Mouse (Mus musculus) MEL (cell line): Measurements from ENCODE around the gene Bcat1. TPM values are rescaled to one million over a fixed set of nuclear protein-coding genes. Genes with fewer than 3 reads are reported as not detected.

ENCODE experiments used
- DNase-seq: peaks from one replicate; pipeline ENCODE4 v3.0.0; 2011; ENCODE audit warnings: low read depth, low spot score
- H3K27ac ChIP-seq: 2 replicates; pipeline ENCODE4 v1.5.1; 2012; ENCODE audit warnings: low read depth, mild to moderate bottlenecking, control low read depth, low read length, moderate library complexity; ENCODE audit not compliant: control insufficient read depth
- H3K27me3 ChIP-seq, 2 experiments: fragments of 150-350 bp in 1 of 2; sonication (generic) in 1 of 2; 2 replicates each; pipeline ENCODE4 v1.6.1; 2012; ENCODE audit warnings: low read length in 2 of 2, mild to moderate bottlenecking in 2 of 2, improper control_type of control experiment in 1 of 2, moderate library complexity in 1 of 2; ENCODE audit not compliant: insufficient read depth in 2 of 2, control insufficient read depth in 1 of 2
- H3K36me3 ChIP-seq, 2 experiments: 2 replicates each; pipeline ENCODE4 v1.6.1; 2012 to 2014; ENCODE audit warnings: low read length in 2 of 2, improper control_type of control experiment in 1 of 2, inconsistent platforms in 1 of 2, mild to moderate bottlenecking in 1 of 2; ENCODE audit not compliant: insufficient read depth in 2 of 2, control insufficient read depth in 1 of 2
- H3K4me1 ChIP-seq, 2 experiments: fragments of 150-350 bp in 1 of 2; sonication (generic) in 1 of 2; 2 replicates each; pipeline ENCODE4 v1.6.1; 2012; ENCODE audit warnings: low read length in 2 of 2, improper control_type of control experiment in 1 of 2, mild to moderate bottlenecking in 1 of 2; ENCODE audit not compliant: insufficient read depth in 2 of 2, control insufficient read depth in 1 of 2
- H3K4me3 ChIP-seq, 2 experiments: fragments of 150-350 bp in 1 of 2; sonication (generic) in 1 of 2; 2 replicates each; pipeline ENCODE4 v1.5.1; 2012; ENCODE audit warnings: low read depth in 2 of 2, low read length in 2 of 2, mild to moderate bottlenecking in 2 of 2, moderate library complexity in 2 of 2, control low read depth in 1 of 2, improper control_type of control experiment in 1 of 2; ENCODE audit not compliant: control insufficient read depth in 1 of 2, insufficient read depth in 1 of 2
- H3K79me2 ChIP-seq: 2 replicates; pipeline ENCODE4 v1.6.1; 2012; ENCODE audit warnings: mild to moderate bottlenecking, low read length, moderate library complexity; ENCODE audit not compliant: control insufficient read depth, poor library complexity, insufficient read depth
- H3K9ac ChIP-seq: 2 replicates; pipeline ENCODE4 v1.6.1; 2012; ENCODE audit warnings: low read depth, mild to moderate bottlenecking, control low read depth, low read length, moderate library complexity; ENCODE audit not compliant: control insufficient read depth, poor library complexity, severe bottlenecking
- H3K9me3 ChIP-seq: fragments of 150-350 bp; sonication (generic); replicated peaks from 2 replicates; pipeline ENCODE4 v1.6.1; 2012; ENCODE audit warnings: mild to moderate bottlenecking, low read length, improper control_type of control experiment, moderate library complexity; ENCODE audit not compliant: insufficient read depth
- BHLHE40 ChIP-seq: IDR thresholded peaks from 2 replicates; pipeline ENCODE4 v1.6.1; 2012; ENCODE audit warnings: low read depth, mild to moderate bottlenecking, inconsistent platforms, low read length, improper control_type of control experiment, borderline replicate concordance
- CHD1 ChIP-seq: IDR thresholded peaks from 2 replicates; pipeline ENCODE4 v1.6.1; 2012; ENCODE audit warnings: low read depth, mild to moderate bottlenecking, inconsistent platforms, low read length, improper control_type of control experiment
- CHD2 ChIP-seq: IDR thresholded peaks from 2 replicates; pipeline ENCODE4 v1.6.1; 2011; ENCODE audit warnings: low read length, improper control_type of control experiment
- E2F4 ChIP-seq: IDR thresholded peaks from 2 replicates; pipeline ENCODE4 v1.6.1; 2011; ENCODE audit warnings: low read depth, low read length, improper control_type of control experiment, borderline replicate concordance
- EP300 ChIP-seq, 2 experiments: IDR thresholded peaks; 2 replicates each; pipeline ENCODE4 v1.6.1; 2011; ENCODE audit warnings: improper control_type of control experiment in 2 of 2, low read length in 2 of 2, low read depth in 1 of 2, mild to moderate bottlenecking in 1 of 2
- ETS1 ChIP-seq: IDR thresholded peaks from 2 replicates; pipeline ENCODE4 v1.6.1; 2012; ENCODE audit warnings: low read depth, mild to moderate bottlenecking, inconsistent platforms, low read length, improper control_type of control experiment, moderate library complexity
- MAFK ChIP-seq: IDR thresholded peaks from 2 replicates; pipeline ENCODE4 v1.6.1; 2011; ENCODE audit warnings: low read depth, mild to moderate bottlenecking, low read length, improper control_type of control experiment, borderline replicate concordance
- MAX ChIP-seq: IDR thresholded peaks from 2 replicates; pipeline ENCODE4 v1.6.1; 2011; ENCODE audit warnings: low read length, improper control_type of control experiment
- MXI1 ChIP-seq: IDR thresholded peaks from 2 replicates; pipeline ENCODE4 v1.6.1; 2011; ENCODE audit warnings: mild to moderate bottlenecking, low read depth, low read length, improper control_type of control experiment
- MYB ChIP-seq: IDR thresholded peaks from 2 replicates; pipeline ENCODE4 v1.6.1; 2011; ENCODE audit warnings: mild to moderate bottlenecking, low read depth, low read length, improper control_type of control experiment
- MYC ChIP-seq: IDR thresholded peaks from 2 replicates; pipeline ENCODE4 v1.6.1; 2011; ENCODE audit warnings: low read depth, mild to moderate bottlenecking, low read length, improper control_type of control experiment, moderate library complexity
- NRF1 ChIP-seq: IDR thresholded peaks from 2 replicates; pipeline ENCODE4 v1.6.1; 2014; ENCODE audit warnings: low read depth, mild to moderate bottlenecking, inconsistent platforms, low read length, improper control_type of control experiment, moderate library complexity; ENCODE audit not compliant: poor library complexity, insufficient read depth, severe bottlenecking
- POLR2A ChIP-seq, 2 experiments: IDR thresholded peaks; 2 replicates each; pipeline ENCODE4 v1.6.1; 2011 to 2012; ENCODE audit warnings: low read length in 2 of 2, mild to moderate bottlenecking in 2 of 2, control low read depth in 1 of 2, improper control_type of control experiment in 1 of 2, low read depth in 1 of 2, moderate library complexity in 1 of 2; ENCODE audit not compliant: control insufficient read depth in 1 of 2, insufficient read depth in 1 of 2, poor library complexity in 1 of 2
- POLR2AphosphoS2 ChIP-seq: IDR thresholded peaks from 2 replicates; pipeline ENCODE4 v1.6.1; 2011; ENCODE audit warnings: low read length, improper control_type of control experiment
- POLR2AphosphoS5 ChIP-seq: IDR thresholded peaks from 2 replicates; pipeline ENCODE4 v1.6.1; 2012; ENCODE audit warnings: low read depth, borderline replicate concordance, mild to moderate bottlenecking, inconsistent platforms, low read length, moderate library complexity, mixed read lengths
- SIN3A ChIP-seq: IDR thresholded peaks from 2 replicates; pipeline ENCODE4 v1.6.1; 2012; ENCODE audit warnings: low read length, improper control_type of control experiment, inconsistent platforms
- TCF12 ChIP-seq: IDR thresholded peaks from 2 replicates; pipeline ENCODE4 v1.6.1; 2014; ENCODE audit warnings: low read depth, mild to moderate bottlenecking, inconsistent platforms, low read length, improper control_type of control experiment, moderate library complexity
- USF1 ChIP-seq: IDR thresholded peaks from 2 replicates; pipeline ENCODE4 v1.6.1; 2014; ENCODE audit warnings: low read depth, mild to moderate bottlenecking, inconsistent platforms, low read length, improper control_type of control experiment, moderate library complexity
- ZC3H11A ChIP-seq: IDR thresholded peaks from 2 replicates; pipeline ENCODE4 v1.6.1; 2012; ENCODE audit warnings: low read depth, mild to moderate bottlenecking, inconsistent platforms, low read length, improper control_type of control experiment
- polyA plus RNA-seq, 2 experiments: library from polyadenylated mRNA; stranded (reverse) in 1 of 2; unstranded in 1 of 2; fragments of >175 nt in 1 of 2; fragments of >200 nt in 1 of 2; gene quantifications; 2 replicates each; pipeline versions ENCODE4 v1.2.1 to v1.2.4; 2012; ENCODE audit warnings: low replicate concordance in 2 of 2, low read depth in 1 of 2; ENCODE audit not compliant: insufficient read length in 2 of 2, insufficient read depth in 1 of 2, missing spikeins in 1 of 2
- total RNA-seq: library from RNA; depleted of rRNA; stranded (reverse); fragments of 300-350 nt; gene quantifications from 2 replicates; pipeline ENCODE4 v1.2.3, GENCODE M21; 2012

Bcat1 gene
- total and polyA plus RNA-seq, 3 experiments: not detected

- H3K36me3 ChIP-seq: no peaks in the 10 kb centered on the region
- H3K9ac ChIP-seq: no peak overlapping the region
- no peaks in the 10 kb centered on the region for H3K27me3 ChIP-seq
- DNase-seq: no peak
- no peaks in the 10 kb centered on the region for H3K79me2 ChIP-seq
- H3K4me3 ChIP-seq: no peak overlapping the region
- TF ChIP-seq USF1: no peak
- TF ChIP-seq ETS1: no peak
- no peak for TF ChIP-seq POLR2A (IDR thresholded peaks at IDR 0.05; ENCODE audit: control insufficient read depth in 1 of 2, insufficient read depth in 1 of 2, low read depth in 1 of 2, low read length in 2 of 2, poor library complexity in 1 of 2)
- no peak for TF ChIP-seq POLR2AphosphoS5
- TF ChIP-seq CHD2: no peak
- no peak for TF ChIP-seq EP300 (IDR thresholded peaks at IDR 0.05; ENCODE audit: low read depth in 1 of 2, low read length in 2 of 2)
- TF ChIP-seq SIN3A: no peak
- no peak for TF ChIP-seq MYC
- no peak for TF ChIP-seq E2F4
- no peak for TF ChIP-seq ZC3H11A
- TF ChIP-seq BHLHE40: no peak
- TF ChIP-seq TCF12: no peak
- TF ChIP-seq MXI1: no peak
- TF ChIP-seq POLR2AphosphoS2: no peak
- no peak for TF ChIP-seq CHD1
- no peak for TF ChIP-seq MAX
- TF ChIP-seq NRF1: no peak
- TF ChIP-seq, all 39 proteins: peak for 0
- Histone ChIP-seq H3K9me3 (no peaks in the 10 kb centered on the region), H3K4me1 (no peaks in the 10 kb centered on the region), H3K27ac (no peak overlapping the region)
Measured at GRCm38 (mm10) chr6:145048131-145048997, 27.6 kb downstream of the Bcat1 start.

DNA sequence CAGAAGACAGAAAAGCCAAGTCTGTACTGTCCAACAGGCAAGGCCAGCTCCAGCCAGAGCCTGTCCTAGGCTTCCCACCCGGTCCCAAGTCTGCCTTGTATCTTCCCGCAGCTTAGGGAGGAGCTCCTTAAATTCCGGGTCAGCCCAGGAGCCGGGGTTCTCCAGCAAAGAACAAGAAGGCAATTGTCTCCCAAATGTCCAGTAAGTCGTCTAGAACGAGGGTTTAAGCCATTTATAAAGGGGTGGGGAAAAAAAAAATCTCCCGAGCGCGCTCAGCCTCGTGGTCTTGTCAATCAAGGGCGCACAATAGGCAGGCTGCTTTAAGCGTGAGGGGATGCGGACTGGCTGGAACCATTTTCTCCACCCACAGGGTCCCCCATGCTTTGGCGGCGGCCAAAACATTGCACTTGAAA lies 28.5 kb downstream of the Bcat1 start:
- H3K4me1 ChIP-seq: no peaks in the 10 kb centered on the region
- no peak for DNase-seq
- no peak overlapping the region for H3K27ac ChIP-seq
- H3K79me2 ChIP-seq: no peaks in the 10 kb centered on the region
- H3K9ac ChIP-seq: no peak overlapping the region
- H3K9me3 ChIP-seq: no peaks in the 10 kb centered on the region
- H3K4me3 ChIP-seq: no peak overlapping the region
- no peaks in the 10 kb centered on the region for H3K27me3 ChIP-seq
- no peaks in the 10 kb centered on the region for H3K36me3 ChIP-seq
- TF ChIP-seq MYB (no peak), MAFK (no peak)
